In genomic region chr4:89527966-89528365, GRCm38 (mm10) we compare ENCODE assay signal across 12 mouse cellular contexts.
"Had no signal": no experiment of that assay in that cellular context is flagged by ENCODE, and none has a peak within 500 bp of the region (broad histone marks: within the 10 kb centered on the region; RNA-seq: fewer than 3 reads in every experiment).

No protein-coding gene starts in this region.

- H3K36me3 ChIP-seq: limb, embryonic 15.5 days; liver, embryonic 13.5 days; lung, embryonic 15.5 days; midbrain, embryonic 10.5 days; neural tube, embryonic 12.5 days had no signal

- H3K9me3 ChIP-seq: limb, embryonic 15.5 days; liver, embryonic 13.5 days; lung, embryonic 15.5 days; midbrain, embryonic 10.5 days; neural tube, embryonic 12.5 days had no signal

- H3K4me1 ChIP-seq: neural tube, embryonic 12.5 days had no signal

- H3K9ac ChIP-seq: limb, embryonic 15.5 days; liver, embryonic 13.5 days; liver, postnatal 0 days; lung, embryonic 15.5 days; neural tube, embryonic 12.5 days had no signal

- H3K4me3 ChIP-seq: left cerebral cortex, adult 2 months; limb, embryonic 15.5 days; liver, embryonic 13.5 days; lung, embryonic 15.5 days; midbrain, embryonic 10.5 days; neural tube, embryonic 12.5 days had no signal

- DNase-seq: kidney, adult 8-10 months; kidney, postnatal 25 days; liver, embryonic 13.5 days; liver, postnatal 0 days; midbrain, embryonic 14.5 days; thymus, adult 18-20 months; thymus, postnatal 14 days had no signal

- H3K4me2 ChIP-seq: limb, embryonic 15.5 days; liver, embryonic 13.5 days; lung, embryonic 15.5 days; neural tube, embryonic 12.5 days had no signal

- H3K27ac ChIP-seq: left cerebral cortex, adult 2 months; limb, embryonic 15.5 days; liver, embryonic 13.5 days; lung, embryonic 15.5 days; midbrain, embryonic 10.5 days; neural tube, embryonic 12.5 days had no signal

- ATAC-seq: liver, postnatal 0 days had no signal
